Mouse (Mus musculus) ES-Bruce4 (cell line): ENCODE results near the gene Erc2. TPM values are rescaled to one million over a fixed set of nuclear protein-coding genes. Genes with fewer than 3 reads are reported as not detected.
A peak's percentile ranks its signal among the peaks of the same experiment; 100 is the strongest.

Experiments
- H3K27ac ChIP-seq: 2 replicates; pipeline ENCODE4 v1.5.1; 2012; ENCODE audit warnings: low read length, inconsistent platforms; ENCODE audit not compliant: insufficient read depth
- H3K27me3 ChIP-seq: 2 replicates; pipeline ENCODE4 v1.6.1; 2012; ENCODE audit warnings: mild to moderate bottlenecking, low read length, inconsistent platforms; ENCODE audit not compliant: control insufficient read depth, poor library complexity, insufficient read depth, severe bottlenecking
- H3K36me3 ChIP-seq: 2 replicates; pipeline ENCODE4 v1.6.1; 2012; ENCODE audit warnings: inconsistent platforms, mild to moderate bottlenecking, low read length, moderate library complexity; ENCODE audit not compliant: control insufficient read depth, poor library complexity, insufficient read depth, severe bottlenecking
- H3K4me1 ChIP-seq: one replicate; pipeline ENCODE4 v1.8.1; 2011; ENCODE audit warnings: low read length; ENCODE audit not compliant: control insufficient read depth, insufficient read depth
- H3K4me3 ChIP-seq: 2 replicates; pipeline ENCODE4 v1.5.1; 2011; ENCODE audit warnings: low read depth, mild to moderate bottlenecking, low read length
- H3K9ac ChIP-seq: 2 replicates; pipeline ENCODE4 v1.6.1; 2012; ENCODE audit warnings: low read depth, mild to moderate bottlenecking, inconsistent platforms; ENCODE audit not compliant: poor library complexity, severe bottlenecking
- H3K9me3 ChIP-seq: replicated peaks from 2 replicates; pipeline ENCODE4 v1.6.1; 2012; ENCODE audit warnings: mild to moderate bottlenecking, low read length, inconsistent platforms; ENCODE audit not compliant: control insufficient read depth, poor library complexity, insufficient read depth, severe bottlenecking
- CTCF ChIP-seq: IDR thresholded peaks from one replicate; pipeline ENCODE4 v1.8.1; 2011; ENCODE audit warnings: low read depth, low read length
- EP300 ChIP-seq: IDR thresholded peaks from 2 replicates; pipeline ENCODE4 v1.6.1; 2011; ENCODE audit warnings: low read depth, low read length; ENCODE audit not compliant: insufficient read depth
- POLR2A ChIP-seq: IDR thresholded peaks from one replicate; pipeline ENCODE4 v1.8.1; 2011; ENCODE audit warnings: low read length; ENCODE audit not compliant: insufficient read depth
- polyA plus RNA-seq: library from polyadenylated mRNA; stranded (reverse); fragments of >200 nt; gene quantifications from 2 replicates; pipeline ENCODE4 v1.2.4, GENCODE M21; 2011; ENCODE audit warnings: low read depth; ENCODE audit not compliant: missing spikeins, insufficient read depth, insufficient read length

Erc2 gene
- polyA plus RNA-seq, 1 experiment = 10.0 TPM

- Histone ChIP-seq H3K27me3 (no peaks in the 10 kb centered on the region), H3K4me1 (no peaks in the 10 kb centered on the region), H3K36me3 (0 out of 2 replicates have a peak, but pooled peaks cover 2% of the 10 kb centered on the region), H3K27ac (no peak overlapping the region), H3K4me3 (no peak overlapping the region), H3K9me3 (no peaks in the 10 kb centered on the region), H3K9ac (no peak overlapping the region)
- TF ChIP-seq EP300 = no peak
- no peak for TF ChIP-seq POLR2A
- TF ChIP-seq CTCF = no peak
Observed at GRCm38 (mm10) chr14:27654670-27655069, 32.4 kb downstream of the Erc2 start.

DNA sequence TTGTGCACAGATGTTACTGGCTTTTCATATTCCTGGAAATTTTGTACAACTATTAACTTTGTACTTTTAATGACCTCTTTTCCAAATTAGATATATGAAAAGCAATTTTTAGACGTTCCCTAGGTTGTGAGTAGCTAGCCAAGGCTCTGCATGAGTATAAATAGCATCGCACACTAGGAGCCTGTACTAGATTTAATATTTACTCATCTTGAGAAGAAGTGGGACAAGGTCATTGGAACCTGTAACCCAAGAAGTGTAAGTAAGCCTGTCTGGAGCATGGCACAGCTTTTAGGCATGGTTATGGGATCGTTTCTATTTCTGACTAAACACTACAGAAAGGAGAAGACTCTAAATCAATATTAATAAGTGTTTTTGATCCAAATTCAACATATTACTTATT lies 36.4 kb downstream of the Erc2 start:
- H3K4me1 ChIP-seq = no peaks in the 10 kb centered on the region
- H3K27me3 ChIP-seq = no peaks in the 10 kb centered on the region
- no peaks in the 10 kb centered on the region for H3K36me3 ChIP-seq
- TF ChIP-seq EP300 = no peak
- TF ChIP-seq CTCF = no peak
- TF ChIP-seq POLR2A = no peak
- no peak overlapping the region for H3K27ac ChIP-seq
- H3K9ac ChIP-seq = no peak overlapping the region
- H3K9me3 ChIP-seq = no peaks in the 10 kb centered on the region
- no peak overlapping the region for H3K4me3 ChIP-seq

DNA sequence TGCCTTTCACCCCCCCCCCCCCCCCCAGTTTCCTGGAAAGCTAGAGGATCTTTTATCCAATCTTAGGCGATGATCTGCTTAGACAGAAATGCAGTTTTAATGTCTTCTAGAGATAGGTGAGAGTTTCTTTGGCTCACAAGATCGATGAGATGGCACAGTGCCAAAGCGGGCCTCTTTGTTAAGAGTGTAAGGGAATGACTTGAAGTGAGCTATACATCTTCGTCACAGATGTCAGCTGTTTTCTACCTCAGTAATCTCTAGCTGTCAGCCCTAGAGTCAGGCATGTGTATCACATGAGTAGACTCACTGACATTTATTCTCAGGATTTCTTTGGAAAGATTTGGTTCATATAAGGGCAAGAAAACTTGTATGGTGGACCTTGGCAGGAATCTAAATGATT lies 39.2 kb downstream of the Erc2 start:
- TF ChIP-seq CTCF (no peak), EP300 (no peak), POLR2A (no peak)
- Histone ChIP-seq H3K4me1 (no peaks in the 10 kb centered on the region), H3K27me3 (no peaks in the 10 kb centered on the region), H3K9ac (no peak overlapping the region), H3K27ac (no peak overlapping the region), H3K4me3 (no peak overlapping the region), H3K36me3 (no peaks in the 10 kb centered on the region), H3K9me3 (no peaks in the 10 kb centered on the region)

DNA sequence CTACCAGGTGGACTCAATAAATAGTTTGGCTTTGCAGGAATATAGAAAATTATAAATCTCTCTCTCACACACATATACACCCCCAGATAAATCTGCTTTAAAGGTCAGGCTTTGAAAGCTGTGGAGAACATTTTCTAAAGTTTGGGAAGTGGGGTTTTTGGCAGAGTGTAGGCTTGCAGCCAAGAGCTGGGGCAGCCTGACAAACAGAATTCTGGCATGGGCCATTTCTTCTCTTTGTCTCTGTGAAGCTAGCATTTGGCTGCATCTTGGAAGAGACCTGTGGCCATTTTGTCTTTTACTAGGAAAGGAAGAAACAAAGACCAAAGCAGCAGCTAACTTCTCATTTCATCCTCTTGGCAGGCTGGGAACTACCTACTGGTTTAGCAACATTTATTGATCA lies 40.0 kb downstream of the Erc2 start:
- Histone ChIP-seq H3K36me3 (no peaks in the 10 kb centered on the region), H3K9me3 (no peaks in the 10 kb centered on the region), H3K4me3 (no peak overlapping the region), H3K27me3 (no peaks in the 10 kb centered on the region), H3K4me1 (no peaks in the 10 kb centered on the region), H3K27ac (no peak overlapping the region), H3K9ac (no peak overlapping the region)
- TF ChIP-seq CTCF (no peak), POLR2A (no peak), EP300 (no peak)

DNA sequence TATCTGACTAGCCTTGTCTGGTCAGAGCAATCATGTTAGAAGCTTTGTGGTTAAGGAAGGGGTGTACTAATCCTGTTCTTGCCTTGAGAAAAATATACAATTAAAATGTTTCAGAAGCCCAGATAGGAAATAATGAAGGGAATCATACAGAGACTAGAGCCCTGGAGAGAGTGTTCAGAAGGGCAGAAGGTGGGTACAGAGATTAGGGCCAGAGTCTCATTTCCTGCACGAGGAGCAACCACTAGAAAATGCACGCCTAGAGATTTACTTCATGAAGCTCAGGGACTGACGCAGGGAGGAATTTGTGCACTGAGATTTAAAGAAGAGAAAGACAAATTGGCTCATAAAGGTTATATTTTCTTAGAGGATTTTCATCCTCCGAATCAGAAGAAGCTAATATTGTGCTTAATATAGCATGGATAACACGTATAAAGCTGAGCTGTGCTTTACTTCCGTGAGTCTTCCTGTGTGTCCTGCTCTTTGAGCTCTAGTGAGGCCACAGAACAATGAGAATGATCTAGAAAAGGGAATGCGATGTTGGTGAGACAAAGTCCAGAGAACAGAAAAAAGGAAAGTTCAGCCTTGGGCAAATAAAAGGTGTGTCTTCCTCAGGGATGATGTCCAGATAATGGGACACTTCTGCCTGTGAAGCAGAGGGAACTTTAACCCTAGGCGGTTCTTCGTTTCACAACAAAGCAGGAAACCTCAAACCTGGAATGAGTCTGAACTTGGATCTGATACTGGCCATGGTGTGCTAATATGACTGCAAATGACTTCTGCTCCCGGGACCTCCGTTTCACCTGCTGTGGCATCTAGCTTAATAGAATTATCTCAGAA lies 45.0 kb downstream of the Erc2 start:
- Histone ChIP-seq H3K27ac (peak overlapping the region; percentile 35; the same call in 1 of the 2 replicates), H3K27me3 (no peaks in the 10 kb centered on the region), H3K4me1 (peaks cover 3% of the 10 kb centered on the region), H3K36me3 (no peaks in the 10 kb centered on the region), H3K4me3 (no peak overlapping the region), H3K9ac (no peak overlapping the region), H3K9me3 (no peaks in the 10 kb centered on the region)
- TF ChIP-seq EP300 = no peak
- TF ChIP-seq POLR2A = no peak
- TF ChIP-seq CTCF = no peak

DNA sequence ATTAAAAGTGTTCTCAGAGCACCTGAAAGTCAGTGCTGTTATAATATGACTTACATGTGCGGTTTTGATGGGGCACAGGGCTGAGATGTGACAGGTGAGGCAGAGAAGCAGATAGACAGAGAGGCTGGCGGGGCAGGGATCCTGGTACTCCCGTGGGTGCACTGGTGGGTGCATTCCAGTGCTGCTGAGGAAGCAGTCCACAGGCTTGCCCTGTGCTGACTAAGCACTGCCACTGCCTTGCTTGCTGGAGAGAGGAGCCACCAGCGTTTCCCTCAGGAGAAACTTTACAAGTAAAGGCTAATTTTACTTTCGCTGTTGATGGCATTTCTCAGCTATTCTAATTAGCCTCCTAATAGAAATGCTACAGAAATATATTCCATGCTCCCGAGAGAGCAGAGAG lies 45.9 kb downstream of the Erc2 start:
- TF ChIP-seq POLR2A (no peak), EP300 (no peak), CTCF (no peak)
- no peaks in the 10 kb centered on the region for H3K9me3 ChIP-seq
- no peaks in the 10 kb centered on the region for H3K36me3 ChIP-seq
- no peak overlapping the region for H3K27ac ChIP-seq
- peaks cover 3% of the 10 kb centered on the region for H3K4me1 ChIP-seq
- H3K27me3 ChIP-seq = no peaks in the 10 kb centered on the region
- H3K4me3 ChIP-seq = no peak overlapping the region
- H3K9ac ChIP-seq = no peak overlapping the region
